Mouse (Mus musculus): ENCODE results near the gene Plekhd1.

The Plekhd1 gene

DNA sequence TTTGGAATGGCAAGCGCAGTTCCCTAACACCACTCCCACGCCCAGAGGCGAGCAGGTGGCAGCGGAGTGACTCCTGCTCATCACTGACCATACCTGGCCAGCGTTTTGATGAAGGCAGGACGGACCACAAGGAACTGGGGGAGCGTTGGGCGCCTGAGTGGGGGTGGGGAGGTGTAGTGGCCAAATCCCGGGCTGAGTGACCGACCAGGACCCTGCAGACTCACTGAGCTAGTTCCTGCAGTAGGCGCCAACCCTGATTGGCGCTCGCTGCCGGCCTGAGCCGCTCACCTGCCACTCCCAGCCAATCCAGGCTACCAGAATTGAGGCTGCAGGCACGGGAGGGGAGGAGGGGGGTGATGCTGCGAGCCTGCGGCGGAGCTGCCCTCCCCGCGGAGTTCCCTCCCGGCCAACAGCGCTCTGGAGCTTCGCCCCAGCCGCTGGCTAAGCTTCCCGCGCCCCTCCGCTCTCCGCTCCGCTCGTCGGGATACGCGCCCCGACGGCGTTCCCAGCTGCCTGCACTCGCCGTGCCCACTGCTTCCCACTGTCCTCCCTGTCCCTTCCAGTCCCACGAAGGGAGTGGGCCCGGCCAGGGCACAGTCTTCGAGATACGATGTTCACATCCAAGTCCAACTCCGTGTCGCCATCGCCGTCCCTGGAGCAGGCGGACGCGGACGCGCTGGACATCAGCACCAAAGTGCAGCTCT is at the start of gene Plekhd1:
Gene Plekhd1 (plus strand): TSS at position 323 of the 704 bp plus-strand sequence.
- DNase-seq = peak; percentile 57

DNA sequence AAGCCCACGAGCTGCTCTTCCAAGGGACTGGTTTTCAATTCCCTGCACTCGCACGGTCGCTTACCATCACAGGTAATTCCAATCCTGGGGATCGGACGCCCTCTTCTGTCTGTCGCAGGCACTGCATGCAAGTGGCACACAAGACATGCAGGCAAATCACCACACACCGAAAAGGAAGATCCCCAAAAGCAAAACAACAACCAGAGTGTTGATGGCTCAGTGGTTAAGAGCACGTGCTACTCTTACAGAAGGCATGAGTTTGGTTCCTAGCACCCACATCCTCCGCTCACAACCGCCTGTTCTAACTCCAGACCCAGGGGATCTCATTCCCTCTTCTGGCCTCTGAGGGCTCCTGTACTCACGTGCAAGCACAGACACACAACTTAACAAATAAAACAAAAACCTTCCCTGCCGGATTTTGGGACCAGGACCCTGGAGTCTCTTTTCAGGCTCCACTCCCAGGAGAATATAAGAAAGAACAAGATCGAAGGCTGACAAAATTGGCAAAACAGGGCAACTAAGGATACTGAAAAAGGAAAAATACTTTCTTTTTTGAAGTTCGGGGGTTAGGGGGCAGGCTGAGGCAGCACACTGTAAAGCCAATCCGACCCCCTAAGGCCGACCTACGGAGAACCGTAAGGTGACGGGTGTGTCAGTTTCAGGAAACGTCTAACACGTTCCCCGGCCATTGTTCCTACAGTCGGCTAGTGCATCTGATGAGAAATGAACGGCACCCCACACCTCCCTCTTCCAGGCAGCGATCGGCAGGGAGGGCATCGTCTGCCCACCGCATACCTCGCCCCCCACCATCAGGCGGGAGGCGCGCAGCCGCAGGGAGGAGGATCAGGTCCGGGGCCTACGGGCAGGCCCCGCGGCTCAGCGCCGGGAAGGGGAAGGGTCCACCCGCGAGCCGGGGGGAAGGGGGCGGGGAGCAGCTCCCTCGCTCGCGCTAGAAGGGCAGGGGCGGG is 49.4 kb upstream of the Plekhd1 start:
- peak; percentile 29 for DNase-seq

DNA sequence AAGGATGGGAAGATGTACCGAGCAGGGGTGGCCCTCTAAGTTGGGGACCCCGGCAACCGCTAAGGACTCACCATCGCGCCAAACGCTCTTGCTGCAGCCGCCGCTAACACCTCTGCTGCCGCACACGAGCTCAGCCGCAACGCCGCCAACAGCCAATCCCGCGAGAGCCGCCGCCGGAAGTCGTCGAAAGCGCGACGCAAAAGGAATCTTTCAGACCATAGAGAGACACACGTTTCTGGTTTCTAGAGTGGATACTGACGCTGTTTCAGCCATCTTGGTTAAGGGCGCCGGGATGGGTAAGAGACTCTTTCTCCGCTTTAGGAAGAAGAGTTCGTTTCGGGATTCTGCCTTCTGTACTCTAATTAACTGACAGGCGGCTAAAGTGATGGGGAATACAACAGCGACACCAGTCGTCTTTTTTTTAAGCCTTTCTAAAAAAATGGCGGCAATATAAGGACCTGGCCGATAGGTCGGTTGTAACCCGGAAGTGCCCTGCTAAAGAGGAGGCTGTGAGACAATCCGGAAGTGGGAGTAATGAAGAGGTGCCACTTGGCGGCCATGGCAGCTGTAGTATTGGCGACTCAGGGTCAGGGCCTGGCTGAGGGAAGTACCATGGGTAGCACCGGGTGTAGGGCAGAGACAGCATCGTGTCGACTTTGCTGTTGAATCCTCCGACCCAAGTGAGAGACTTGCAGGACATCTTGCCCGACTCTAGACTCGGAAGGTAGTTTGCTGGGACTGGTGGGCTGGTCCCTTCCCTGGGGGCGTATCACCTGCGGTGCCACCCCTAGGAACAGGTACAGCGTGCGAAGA is 48.5 kb upstream of the Plekhd1 start, which contains the start of the genes Slc39a9 and Erh:
Gene Slc39a9 (plus strand): TSS at position 191 of the 813 bp plus-strand sequence.
Gene Erh (minus strand): TSS at position 649 of the 813 bp plus-strand sequence.
- peak; percentile 90 for DNase-seq

DNA sequence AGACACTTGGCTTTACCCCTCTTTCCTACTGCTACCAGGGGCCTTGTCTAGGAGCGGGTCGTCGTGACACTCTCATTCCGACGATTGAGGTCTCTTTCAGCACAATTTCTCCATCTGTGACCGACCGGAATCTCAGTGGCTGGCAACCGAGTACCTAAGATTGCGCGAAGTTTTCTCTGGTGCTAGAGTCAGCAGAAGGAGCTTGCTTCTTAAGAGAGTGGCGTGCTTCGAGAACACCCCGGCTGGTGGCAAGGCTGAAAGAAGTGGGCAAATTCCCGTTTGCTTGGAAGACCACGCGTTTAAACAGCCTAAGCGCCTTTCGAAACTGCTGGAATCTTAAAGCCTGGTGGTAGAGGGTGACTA is 47.9 kb upstream of the Plekhd1 start:
- no peak for DNase-seq

DNA sequence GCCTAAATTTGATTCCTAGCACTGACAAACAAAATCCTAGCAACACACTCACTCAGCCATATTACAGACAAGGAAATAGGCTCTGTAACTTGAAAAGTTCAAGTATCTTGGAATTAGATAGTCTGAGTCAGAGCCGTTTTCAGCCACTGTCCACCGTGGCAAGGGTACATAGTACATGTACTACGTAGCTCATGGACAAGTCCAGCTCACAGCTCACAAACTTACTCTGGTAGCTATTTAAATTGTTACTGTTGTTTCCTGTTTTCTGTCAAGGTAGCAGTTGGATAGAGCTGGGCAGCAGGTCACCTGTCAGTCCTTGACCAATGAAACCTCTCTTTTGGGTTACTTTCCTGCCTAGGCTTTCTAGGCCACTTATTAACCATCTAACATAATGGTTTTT is 46.0 kb upstream of the Plekhd1 start:
- no peak for DNase-seq

DNA sequence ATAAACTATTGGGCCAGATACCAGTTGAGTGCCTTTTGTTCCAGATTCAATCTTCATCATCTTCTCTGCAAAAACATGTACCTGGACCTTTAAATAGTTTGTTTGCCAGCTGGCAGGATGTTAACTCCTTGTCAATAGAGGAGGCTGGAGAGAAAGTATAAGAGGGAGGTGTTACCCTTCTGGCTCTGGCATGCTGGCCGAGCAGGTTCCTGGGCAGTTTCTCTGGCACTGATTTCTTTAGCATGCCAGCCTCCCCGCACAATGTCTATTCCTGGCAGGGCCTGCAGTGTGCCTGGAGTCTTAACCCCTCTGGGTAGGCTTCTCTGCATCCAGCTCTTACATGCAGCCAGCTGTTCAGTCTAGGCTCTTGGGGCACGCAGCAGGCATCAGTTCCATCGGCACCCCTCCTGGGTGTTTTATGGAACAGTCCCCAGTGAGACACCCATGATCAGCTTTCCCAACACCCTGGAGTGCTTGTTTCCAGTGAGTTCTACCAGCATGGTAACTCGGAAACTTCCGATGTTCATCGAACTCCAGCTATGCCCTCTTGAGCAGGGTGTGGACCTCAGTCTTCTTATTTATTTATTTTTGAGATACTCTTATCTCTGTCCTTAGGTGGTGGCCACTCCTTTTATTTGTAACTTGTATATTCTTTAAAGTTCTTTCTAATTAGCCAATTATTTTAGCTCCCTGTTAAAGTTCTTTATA is 38.3 kb upstream of the Plekhd1 start:
- DNase-seq = peak; percentile 13

DNA sequence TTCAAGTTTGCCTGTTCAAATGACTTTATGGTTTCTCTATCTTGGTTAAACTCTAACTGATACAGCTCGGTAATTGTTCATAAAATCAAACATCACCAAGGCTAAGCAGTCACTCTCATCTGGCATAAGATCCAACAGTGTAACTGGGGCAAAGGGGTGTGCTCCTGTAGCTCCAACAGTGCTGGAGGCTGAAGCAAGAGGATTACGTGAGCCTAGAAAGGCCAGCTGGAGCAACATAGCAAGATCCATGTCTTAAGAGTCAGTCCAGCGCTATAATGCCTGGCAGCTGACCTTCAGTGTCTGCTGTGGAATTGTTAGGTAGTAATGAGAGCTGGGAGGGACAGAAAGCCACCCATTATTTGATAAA is 37.7 kb upstream of the Plekhd1 start:
- DNase-seq = no peak

DNA sequence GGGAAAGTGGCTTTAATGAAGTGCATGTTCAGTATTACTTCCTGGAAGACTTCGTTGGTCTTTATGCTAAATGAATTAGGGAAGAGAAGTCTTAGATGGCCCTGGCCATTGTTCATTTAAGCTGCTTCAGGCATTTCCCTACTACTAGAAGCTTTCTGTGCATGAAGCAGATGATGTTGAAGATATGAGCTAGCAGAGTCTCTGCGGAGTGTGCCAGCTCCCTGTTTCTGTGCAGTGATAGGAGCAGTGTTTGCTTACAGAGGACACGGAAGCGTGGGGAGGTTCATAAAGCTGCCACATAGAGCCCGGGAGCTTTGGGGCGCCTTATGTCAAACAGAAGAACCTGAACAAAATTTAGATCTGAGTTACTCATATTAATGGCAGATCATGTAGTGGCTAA is 33.7 kb upstream of the Plekhd1 start:
- DNase-seq = no peak

DNA sequence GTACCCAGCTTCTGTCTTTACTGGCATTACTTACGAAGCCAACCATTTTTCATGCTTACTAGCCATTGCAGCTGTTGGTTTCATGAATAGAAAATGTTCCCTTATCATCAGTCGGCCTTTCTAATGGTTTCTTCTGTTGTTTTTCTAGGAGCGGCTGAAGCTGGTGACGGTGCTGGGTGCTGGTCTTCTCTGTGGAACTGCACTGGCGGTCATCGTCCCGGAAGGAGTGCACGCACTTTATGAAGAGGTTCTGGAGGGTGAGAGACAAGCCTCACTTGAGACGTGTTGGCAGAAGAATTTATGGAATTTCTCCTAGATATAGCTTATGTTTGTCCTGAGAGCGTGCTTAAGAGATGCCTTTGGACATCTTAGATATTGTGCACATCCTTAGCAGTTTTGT is 30.1 kb upstream of the Plekhd1 start:
- no peak for DNase-seq

DNA sequence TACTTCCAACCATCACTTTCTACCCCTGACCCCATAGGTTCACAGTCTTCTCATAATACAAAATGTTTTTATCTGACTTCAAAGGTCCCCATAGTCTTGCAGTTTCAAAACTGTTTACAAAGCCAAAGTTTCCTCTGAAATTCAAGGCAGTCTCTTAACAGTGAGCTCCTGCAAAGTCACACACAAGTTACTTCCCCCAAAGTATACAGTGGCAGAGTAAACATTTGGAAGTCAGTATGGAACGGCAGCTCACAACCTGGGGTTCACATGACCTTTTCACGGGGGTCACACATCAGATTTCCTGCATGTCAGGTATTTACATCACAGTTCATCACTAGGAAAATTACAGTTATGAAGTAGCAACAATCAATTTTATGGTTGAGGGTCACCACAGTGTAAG is 28.5 kb upstream of the Plekhd1 start:
- DNase-seq = no peak

DNA sequence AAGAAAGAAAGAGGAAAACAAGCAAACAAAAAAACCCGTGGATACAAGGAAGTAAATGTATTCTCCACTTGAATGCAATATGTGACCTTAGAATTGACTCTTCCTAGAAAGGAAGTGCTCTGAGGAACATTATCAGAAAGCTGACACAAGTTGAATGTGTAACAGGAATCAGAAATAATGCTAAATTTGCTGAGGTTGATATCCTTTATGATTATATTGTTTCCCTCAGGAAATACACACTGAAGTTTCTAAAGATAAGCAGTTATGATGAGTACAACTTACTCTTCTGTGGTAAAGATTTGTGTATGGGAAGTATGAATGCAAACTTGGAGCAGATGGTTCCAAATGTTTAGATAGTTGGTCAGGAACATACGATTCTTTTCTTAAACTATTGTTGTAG is 24.0 kb upstream of the Plekhd1 start:
- no peak for DNase-seq

DNA sequence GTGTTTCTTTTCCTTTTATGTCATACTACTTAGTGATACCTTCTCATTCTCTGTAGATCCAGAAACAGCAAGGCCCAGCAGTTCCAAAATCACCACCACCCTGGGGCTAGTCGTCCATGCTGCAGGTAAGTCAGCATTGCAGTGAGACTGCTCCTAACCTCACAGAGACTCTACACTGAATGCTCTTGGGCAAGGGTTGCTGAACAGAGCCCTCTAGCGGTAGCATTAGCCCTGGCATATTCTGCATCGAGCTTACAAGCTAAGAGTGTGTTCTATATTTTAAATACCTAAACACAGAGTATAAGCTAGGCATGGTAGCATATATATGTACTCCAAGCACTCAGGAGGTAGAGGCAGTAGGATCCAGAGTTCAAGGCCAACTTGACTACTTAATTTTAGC is 19.2 kb upstream of the Plekhd1 start:
- peak; percentile 44 for DNase-seq

DNA sequence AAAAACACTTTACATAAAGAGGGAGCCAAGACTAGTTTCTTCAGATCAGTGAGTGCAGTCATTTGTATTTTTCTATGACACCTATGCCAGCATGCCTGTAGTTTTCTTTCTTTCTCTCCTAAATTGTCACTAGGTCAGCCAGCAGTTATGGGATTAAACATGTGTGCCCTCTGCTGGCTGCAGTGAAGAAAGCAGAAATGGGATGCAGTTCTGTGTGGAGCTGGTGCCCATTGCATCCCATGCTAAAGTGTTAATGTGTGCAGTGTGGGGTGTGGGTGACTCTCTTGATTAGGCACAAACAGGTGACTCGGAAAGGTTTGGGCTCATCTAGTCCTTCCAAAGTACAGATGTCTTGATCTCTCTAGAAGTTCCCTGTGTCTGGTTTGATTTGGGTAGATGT is 11.1 kb upstream of the Plekhd1 start:
- DNase-seq = no peak

DNA sequence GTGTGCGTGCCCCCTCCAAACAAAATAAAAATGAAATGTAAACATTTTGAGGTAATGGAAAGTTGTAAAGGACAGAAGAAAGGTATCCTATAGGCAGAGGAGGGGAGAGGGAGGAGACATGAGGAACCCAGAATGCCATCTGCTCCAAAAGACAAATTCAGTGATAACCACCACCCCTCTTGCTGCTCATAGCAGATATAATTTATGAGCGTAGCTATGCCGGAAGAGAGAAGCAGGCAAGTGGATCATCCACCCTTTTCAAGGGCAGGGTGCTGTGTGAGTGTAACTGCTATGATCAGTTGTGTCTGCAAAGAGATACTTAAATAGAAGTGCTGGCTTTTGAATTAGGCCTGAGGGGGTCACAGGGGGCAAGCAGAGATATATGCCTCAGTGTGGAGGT is 8.8 kb upstream of the Plekhd1 start:
- no peak for DNase-seq

DNA sequence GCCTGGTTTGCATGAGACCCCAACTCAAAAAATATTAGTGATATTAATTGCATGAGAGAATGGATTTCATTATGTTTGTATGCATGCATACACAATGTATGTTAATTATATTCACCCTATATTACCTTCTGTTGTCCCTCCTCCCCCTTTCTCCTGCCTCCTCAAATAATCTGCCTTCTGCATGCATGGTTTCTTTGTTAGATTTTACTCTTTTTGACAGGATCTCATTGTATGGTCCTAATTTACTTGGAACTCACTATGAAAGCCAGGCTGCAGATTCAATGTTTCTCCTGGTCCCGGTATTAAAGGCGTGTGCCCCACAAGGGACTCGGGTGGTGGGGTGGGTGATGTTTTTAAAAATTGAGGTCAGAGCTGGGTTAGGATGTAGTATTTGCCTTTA is 8.1 kb upstream of the Plekhd1 start:
- DNase-seq = no peak

DNA sequence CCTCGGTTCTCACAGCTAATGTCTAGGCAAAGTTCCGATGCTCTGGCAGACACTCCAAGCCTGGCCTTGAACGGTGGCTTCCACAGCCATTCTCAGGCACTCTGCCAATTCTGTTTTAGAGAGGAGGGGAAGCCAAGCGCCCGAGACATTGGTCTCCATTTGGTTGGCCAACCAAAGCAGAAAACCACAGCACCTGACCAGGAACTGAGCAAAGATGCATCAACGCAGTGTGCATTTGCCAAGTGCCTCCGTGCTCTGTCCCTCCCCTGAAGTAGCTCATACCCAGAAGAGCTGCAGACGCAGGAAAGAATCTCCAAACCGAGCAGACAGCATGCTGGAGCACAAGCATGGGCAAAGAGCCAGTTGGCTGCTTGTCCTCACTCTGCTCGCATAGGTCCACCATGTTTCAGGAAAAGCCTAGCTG is 4.6 kb upstream of the Plekhd1 start:
- DNase-seq = peak; percentile 29

DNA sequence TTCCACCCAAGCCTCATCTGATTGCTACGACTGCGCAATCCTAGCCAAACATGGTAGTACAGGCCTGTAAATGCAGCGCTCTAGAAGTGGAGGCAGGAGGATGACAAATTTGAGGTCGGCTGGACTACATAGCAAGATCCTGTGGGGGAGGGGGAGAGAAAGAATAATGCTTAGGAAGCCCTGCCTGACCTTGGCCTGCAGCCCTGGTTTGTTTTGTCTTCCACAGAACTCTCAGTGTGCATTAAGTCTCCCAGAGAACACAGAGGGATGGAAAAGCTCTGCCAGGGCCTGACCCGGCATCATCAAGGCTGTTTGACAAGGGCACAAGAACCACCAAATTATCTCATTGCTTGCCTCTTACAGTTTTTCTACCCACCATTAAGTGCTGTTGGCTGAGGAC is 2.7 kb upstream of the Plekhd1 start:
- no peak for DNase-seq

DNA sequence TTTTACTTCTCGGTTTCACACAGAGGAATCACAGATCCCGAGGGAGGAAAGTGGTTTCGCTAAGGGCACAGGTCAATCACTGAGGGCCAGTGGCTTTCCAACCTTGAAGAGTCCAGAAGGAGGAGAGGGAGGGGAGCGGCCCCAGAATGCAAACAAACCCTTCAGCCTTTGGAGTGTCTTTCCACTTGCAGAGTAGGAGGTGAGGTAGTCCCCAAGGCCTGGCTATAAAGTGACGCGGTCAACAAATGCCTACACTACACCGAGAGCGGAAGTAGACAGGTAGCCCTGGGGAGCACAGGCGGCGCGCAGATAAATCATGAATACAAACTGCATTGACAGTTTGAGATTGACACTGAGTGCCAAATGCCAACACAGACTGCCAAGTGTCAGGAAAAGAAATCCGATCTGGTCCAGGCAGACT is 710 bp upstream of the Plekhd1 start:
- no peak for DNase-seq

DNA sequence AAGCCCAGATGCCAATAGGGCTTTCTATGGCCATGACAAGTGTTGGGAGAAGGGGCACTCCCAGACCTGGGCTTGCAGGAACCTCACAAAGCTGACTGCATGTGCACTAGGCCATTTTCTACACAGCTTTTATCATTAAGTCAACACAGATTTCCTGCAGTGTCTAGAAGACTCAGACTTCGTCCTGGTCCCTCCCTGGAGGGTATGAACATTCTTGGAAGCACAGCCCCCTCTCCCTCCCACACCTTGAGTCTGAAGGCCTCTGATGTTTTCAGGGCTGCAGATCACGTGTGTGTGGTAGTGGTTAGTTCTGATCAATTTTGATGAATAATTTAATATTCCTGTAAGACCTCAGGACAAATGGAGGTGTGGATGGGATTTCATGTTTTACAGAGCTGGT is 1.3 kb downstream of the Plekhd1 start:
- no peak for DNase-seq

DNA sequence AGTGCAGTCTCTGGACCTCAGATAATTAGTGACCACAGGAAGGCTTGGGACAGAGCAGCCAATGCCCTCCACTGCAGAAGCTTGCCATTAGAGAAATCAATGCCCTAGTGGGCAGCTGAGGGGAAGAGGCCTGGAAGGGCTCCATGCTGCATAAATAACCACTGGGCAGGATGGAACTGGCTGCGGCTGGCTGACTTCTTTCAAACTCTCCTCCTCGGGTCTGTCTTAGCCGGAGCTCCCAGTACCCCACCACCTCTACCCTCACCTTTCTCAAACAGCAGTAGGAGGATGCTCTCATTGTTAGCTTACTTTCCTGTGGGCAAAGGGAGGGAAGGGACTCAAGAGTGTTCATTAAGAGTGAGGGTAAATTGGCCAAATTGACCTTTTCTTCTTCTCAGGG is 2.6 kb downstream of the Plekhd1 start:
- DNase-seq = no peak

DNA sequence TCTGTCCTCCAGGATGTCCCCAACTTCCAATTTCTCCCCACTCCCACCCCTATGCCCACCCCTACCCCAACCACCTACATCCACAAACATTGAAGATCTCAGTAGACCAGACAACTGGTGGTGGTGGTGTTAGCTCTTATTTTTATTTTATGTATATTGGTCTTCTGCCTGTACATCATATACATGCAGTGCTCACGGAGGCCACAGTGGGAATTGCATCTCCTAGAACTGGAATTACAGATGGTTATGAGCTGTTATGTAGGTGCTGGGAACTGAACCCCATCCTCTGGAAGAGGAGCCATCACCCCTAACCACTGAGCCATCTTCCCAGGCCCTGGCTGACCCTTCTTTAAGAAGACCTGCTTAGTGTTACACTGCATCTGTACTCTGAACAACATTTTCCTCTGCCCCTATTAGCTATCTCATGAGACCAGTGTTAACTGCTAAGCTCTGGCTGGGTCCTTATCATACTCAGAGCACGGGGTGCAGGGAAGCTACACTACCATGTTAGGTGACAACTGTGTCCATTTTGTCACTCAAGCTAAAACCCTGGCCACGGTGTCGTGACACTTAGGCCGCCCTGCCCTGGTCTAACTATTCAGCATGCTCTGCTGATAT is 6.2 kb downstream of the Plekhd1 start:
- no peak for DNase-seq

DNA sequence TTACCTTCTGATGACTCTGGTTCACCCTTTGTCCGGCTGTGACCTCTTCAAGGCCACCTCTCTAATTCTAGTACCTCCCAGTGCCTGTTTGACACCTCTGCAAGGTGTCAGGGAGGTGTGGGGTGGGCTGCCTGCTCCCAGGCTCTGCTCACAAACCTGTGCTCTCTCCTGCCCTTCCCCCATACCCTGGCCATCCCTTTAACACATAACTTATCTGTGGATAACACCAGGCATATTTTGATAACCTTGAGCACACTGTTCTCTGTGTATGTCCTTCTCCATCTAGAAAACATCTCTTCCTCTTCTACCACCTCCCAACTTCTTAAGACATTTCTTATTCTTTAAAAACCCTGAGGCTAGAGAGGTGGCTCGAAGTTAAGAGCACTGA is 6.7 kb downstream of the Plekhd1 start:
- DNase-seq = no peak
